ENCODE assay signal across 18 mouse cellular contexts in the genomic region with DNA sequence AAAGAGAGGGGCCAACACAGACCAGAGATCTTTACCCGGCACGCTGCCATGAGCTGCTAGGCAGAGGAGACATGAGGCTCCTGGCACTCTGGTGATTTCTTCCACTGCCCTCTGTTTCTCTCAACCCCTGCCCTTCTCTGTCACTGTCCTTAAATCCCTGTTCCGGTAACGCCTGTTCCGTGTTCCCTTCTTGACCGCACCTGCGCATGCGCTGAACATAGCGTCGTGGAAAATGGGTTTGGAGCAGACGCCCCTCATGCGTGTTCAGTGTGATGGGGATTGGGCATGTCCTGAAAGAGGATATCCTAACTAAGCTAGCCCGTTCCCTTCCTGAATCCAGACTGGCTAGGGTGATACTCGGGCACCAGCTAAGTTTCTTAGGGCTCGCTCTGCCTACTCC.
"Had no signal": no experiment of that assay in that cellular context is flagged by ENCODE, and none has a peak within 500 bp of the region (broad histone marks: within the 10 kb centered on the region; RNA-seq: fewer than 3 reads in every experiment).

No protein-coding gene starts in this region.

- H3K4me2 ChIP-seq: liver, embryonic 11.5 days; liver, embryonic 13.5 days; liver, embryonic 15.5 days; lung, embryonic 15.5 days; neural tube, embryonic 13.5 days; stomach, embryonic 15.5 days had no signal

- H3K4me1 ChIP-seq: liver, embryonic 15.5 days; lung, embryonic 15.5 days; stomach, embryonic 15.5 days had no signal

- DNase-seq: liver, embryonic 13.5 days; liver, postnatal 0 days; lung, adult 2 months; lung, postnatal 14 days; lung, postnatal 36 days; midbrain, embryonic 14.5 days; right cerebral cortex, postnatal 14 days; thymus, adult 2 months; thymus, postnatal 25 days; thymus, postnatal 4 days had no signal

- H3K9me3 ChIP-seq: liver, embryonic 13.5 days; liver, embryonic 15.5 days; lung, embryonic 15.5 days; neural tube, embryonic 13.5 days; stomach, embryonic 15.5 days had no signal

- H3K4me3 ChIP-seq: liver, embryonic 13.5 days; liver, embryonic 15.5 days; lung, embryonic 15.5 days; neural tube, embryonic 13.5 days; stomach, embryonic 15.5 days had no signal

- H3K36me3 ChIP-seq: liver, embryonic 13.5 days; liver, embryonic 15.5 days; lung, embryonic 15.5 days; neural tube, embryonic 13.5 days; stomach, embryonic 15.5 days had no signal

- ATAC-seq: liver, postnatal 0 days; lung, postnatal 0 days had no signal

- H3K9ac ChIP-seq: liver, embryonic 13.5 days; liver, embryonic 15.5 days; liver, postnatal 0 days; lung, embryonic 15.5 days; neural tube, embryonic 13.5 days; stomach, embryonic 15.5 days had no signal

- H3K27me3 ChIP-seq: liver, embryonic 15.5 days had no signal

- H3K27ac ChIP-seq: liver, embryonic 13.5 days; liver, embryonic 15.5 days; lung, embryonic 15.5 days; macrophage; neural tube, embryonic 13.5 days; stomach, embryonic 15.5 days; stomach, postnatal 0 days had no signal
